Mouse (Mus musculus): ENCODE results near the gene Syce2. TPM values are rescaled to one million over a fixed set of nuclear protein-coding genes. Genes with fewer than 3 reads are reported as not detected.
A peak's percentile ranks its signal among the peaks of the same experiment; 100 is the strongest.

Syce2 gene
- total RNA-seq, 2 experiments from 2014 or later: 126 to 176 TPM

GRCm38 (mm10) chr8:84917781-84918180 is 45.9 kb downstream of the Syce2 start:
- ATAC-seq (replicated peaks; ENCODE audit: poor library complexity, severe bottlenecking): no peak

GRCm38 (mm10) chr8:84918646-84919045 is 46.7 kb downstream of the Syce2 start:
- ATAC-seq (replicated peaks; ENCODE audit: poor library complexity, severe bottlenecking): no peak

- no peak for ATAC-seq (replicated peaks; ENCODE audit: poor library complexity, severe bottlenecking)
These were observed 49.7 kb downstream of the Syce2 start for GRCm38 (mm10) chr8:84921596-84921995.

DNA sequence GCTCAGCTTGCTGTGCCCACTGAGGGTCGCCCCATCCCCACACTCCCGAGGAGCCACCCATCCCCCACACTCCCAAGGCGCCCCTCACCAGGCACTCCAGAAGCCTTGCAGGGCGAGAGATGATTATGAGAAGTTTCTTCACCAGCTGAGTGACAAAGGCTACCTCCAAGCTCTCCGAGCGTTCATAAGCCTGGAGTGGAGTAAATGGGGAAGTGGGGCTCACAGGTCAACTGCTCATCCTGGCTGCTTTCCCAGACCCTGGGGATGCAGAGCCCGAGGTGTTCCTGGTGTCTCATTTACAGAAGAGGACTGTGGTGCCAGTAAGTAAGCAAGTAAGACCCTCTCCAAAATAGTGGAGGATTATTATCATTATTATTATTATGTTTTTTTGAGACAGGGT is 53.6 kb downstream of the Syce2 start:
- peak; percentile 53 for ATAC-seq (replicated peaks; ENCODE audit: poor library complexity, severe bottlenecking)

GRCm38 (mm10) chr8:84927513-84927912 is 55.6 kb downstream of the Syce2 start:
- ATAC-seq (replicated peaks; ENCODE audit: poor library complexity, severe bottlenecking): no peak

- ATAC-seq (replicated peaks; ENCODE audit: poor library complexity, severe bottlenecking): peak; percentile 87
These were observed 56.8 kb downstream of the Syce2 start for GRCm38 (mm10) chr8:84928456-84929306.

DNA sequence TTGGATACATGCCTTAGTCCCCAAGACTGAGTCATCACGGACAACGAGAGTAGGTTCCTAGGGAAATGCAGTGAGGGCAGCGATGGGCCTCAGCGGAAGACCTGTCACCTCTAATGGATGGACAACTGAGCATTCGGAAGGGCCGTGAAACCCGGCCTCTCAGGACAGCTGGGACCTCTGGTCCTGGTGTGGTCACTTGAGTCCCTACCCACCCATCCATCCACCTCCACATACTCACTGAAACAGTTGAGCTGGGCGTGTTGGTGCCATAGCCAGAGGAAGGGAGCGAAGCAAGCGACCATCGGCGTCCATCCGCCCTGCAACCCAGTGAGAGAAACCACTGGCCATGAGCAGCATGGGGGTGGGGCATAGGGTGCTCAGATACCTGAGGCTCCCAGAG is 58.7 kb downstream of the Syce2 start:
- no peak for ATAC-seq (replicated peaks; ENCODE audit: poor library complexity, severe bottlenecking)

- ATAC-seq (replicated peaks; ENCODE audit: poor library complexity, severe bottlenecking): no peak
These were observed 62.1 kb downstream of the Syce2 start for GRCm38 (mm10) chr8:84933767-84934559.

DNA sequence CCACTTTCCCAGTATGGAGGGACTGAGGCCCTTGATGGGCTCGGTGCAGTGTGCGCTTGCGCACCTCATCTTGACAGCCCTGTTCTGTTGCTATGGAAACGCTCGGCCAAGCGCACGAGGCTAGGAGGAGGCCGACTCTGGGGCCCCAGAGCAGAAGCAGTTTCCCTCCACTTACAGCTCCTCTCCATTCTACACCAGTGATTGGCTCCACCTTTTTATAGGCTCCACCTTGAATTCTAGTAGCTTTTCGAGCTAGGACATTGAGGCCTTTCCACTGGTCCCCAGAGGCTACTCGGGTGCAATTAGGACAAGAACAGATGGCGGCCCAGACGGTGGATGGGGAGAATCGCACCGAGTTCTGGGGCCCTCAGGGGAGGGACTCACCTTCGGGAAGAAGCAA is 62.9 kb downstream of the Syce2 start:
- no peak for ATAC-seq (replicated peaks; ENCODE audit: poor library complexity, severe bottlenecking)

- peak; percentile 33 for ATAC-seq (replicated peaks; ENCODE audit: poor library complexity, severe bottlenecking)
These were observed 63.6 kb downstream of the Syce2 start for GRCm38 (mm10) chr8:84935489-84935888.

- no peak for ATAC-seq (replicated peaks; ENCODE audit: poor library complexity, severe bottlenecking)
These were observed 64.4 kb downstream of the Syce2 start for GRCm38 (mm10) chr8:84936041-84936961.

- peak; percentile 89 for ATAC-seq (replicated peaks; ENCODE audit: poor library complexity, severe bottlenecking)
These were observed 65.1 kb downstream of the Syce2 start, which contains the start of gene Mast1 for GRCm38 (mm10) chr8:84936962-84937546. Gene Mast1 (minus strand): TSS chr8:84937359.

Other genes with a start within 250 kb of the Syce2 start
Only the 30 nearest of the 31 such genes appear.
- gene Ier2, start 209.3 kb upstream of the Syce2 start, total RNA-seq (2014; fragmentation: Nextera tagmentation): 33.3 and 44.1 TPM in 2 replicates
- 40.7 and 47.6 TPM in 2 replicates for gene Ier2, start 209.3 kb upstream of the Syce2 start, total RNA-seq (2017)
- 76.9 and 123 TPM in 2 replicates for gene Trmt1, start 185.8 kb upstream of the Syce2 start, total RNA-seq (2014; fragmentation: Nextera tagmentation)
- gene Trmt1, start 185.8 kb upstream of the Syce2 start, total RNA-seq (2017): 73.8 and 95.9 TPM in 2 replicates
- 92.9 and 98.1 TPM in 2 replicates for gene Nacc1, start 184.2 kb upstream of the Syce2 start, total RNA-seq (2014; fragmentation: Nextera tagmentation)
- gene Nacc1, start 184.2 kb upstream of the Syce2 start, total RNA-seq (2017): 46.5 and 59.2 TPM in 2 replicates
- gene Lyl1, start 170.7 kb upstream of the Syce2 start, total RNA-seq (2014; fragmentation: Nextera tagmentation): 82.1 and 133 TPM in 2 replicates
- 65.9 and 73.3 TPM in 2 replicates for gene Lyl1, start 170.7 kb upstream of the Syce2 start, total RNA-seq (2017)
- 11.0 and 17.9 TPM in 2 replicates for gene G430095P16Rik, start 149.1 kb upstream of the Syce2 start, total RNA-seq (2014; fragmentation: Nextera tagmentation)
- 4.4 and 4.8 TPM in 2 replicates for gene G430095P16Rik, start 149.1 kb upstream of the Syce2 start, total RNA-seq (2017)
- 25.7 and 51.2 TPM in 2 replicates for gene Nfix, start 71.8 kb upstream of the Syce2 start, total RNA-seq (2014; fragmentation: Nextera tagmentation)
- gene Nfix, start 71.8 kb upstream of the Syce2 start, total RNA-seq (2017): 9.5 and 12.8 TPM in 2 replicates
- 4.1 and 4.7 TPM in 2 replicates for gene Dand5, start 49.3 kb upstream of the Syce2 start, total RNA-seq (2014; fragmentation: Nextera tagmentation)
- gene Dand5, start 49.3 kb upstream of the Syce2 start, total RNA-seq (2017): 3.6 and 3.7 TPM in 2 replicates
- gene Gadd45gip1, start 40.6 kb upstream of the Syce2 start, total RNA-seq (2014; fragmentation: Nextera tagmentation): 17.0 and 19.2 TPM in 2 replicates
- gene Gadd45gip1, start 40.6 kb upstream of the Syce2 start, total RNA-seq (2017): 46.2 and 52.4 TPM in 2 replicates
- 41.8 TPM in 2 replicates for gene Rad23a, start 31.4 kb upstream of the Syce2 start, total RNA-seq (2014; fragmentation: Nextera tagmentation)
- gene Rad23a, start 31.4 kb upstream of the Syce2 start, total RNA-seq (2017): 20.1 and 21.4 TPM in 2 replicates
- gene Calr, start 25.2 kb upstream of the Syce2 start, total RNA-seq (2014; fragmentation: Nextera tagmentation): 1,333 and 1,645 TPM in 2 replicates
- 4,572 and 4,672 TPM in 2 replicates for gene Calr, start 25.2 kb upstream of the Syce2 start, total RNA-seq (2017)
- 90.9 TPM in 2 replicates for gene Farsa, start 15.1 kb upstream of the Syce2 start, total RNA-seq (2014; fragmentation: Nextera tagmentation)
- gene Farsa, start 15.1 kb upstream of the Syce2 start, total RNA-seq (2017): 187 and 190 TPM in 2 replicates
- 23.2 and 25.8 TPM in 2 replicates for gene Gcdh, start 21.8 kb downstream of the Syce2 start, total RNA-seq (2014; fragmentation: Nextera tagmentation)
- 20.1 and 30.3 TPM in 2 replicates for gene Gcdh, start 21.8 kb downstream of the Syce2 start, total RNA-seq (2017)
- 0.52 and 1.0 TPM in 2 replicates for gene Klf1, start 29.8 kb downstream of the Syce2 start, total RNA-seq (2014; fragmentation: Nextera tagmentation)
- 0.43 and 0.72 TPM in 2 replicates for gene Klf1, start 29.8 kb downstream of the Syce2 start, total RNA-seq (2017)
- gene Dnase2a, start 36.4 kb downstream of the Syce2 start, total RNA-seq (2014; fragmentation: Nextera tagmentation): 35.6 and 55.5 TPM in 2 replicates
- 59.6 and 117 TPM in 2 replicates for gene Dnase2a, start 36.4 kb downstream of the Syce2 start, total RNA-seq (2017)
- gene Mast1, start 65.2 kb downstream of the Syce2 start, total RNA-seq (2014; fragmentation: Nextera tagmentation): not detected in 2 replicates
- not detected in 2 replicates for gene Mast1, start 65.2 kb downstream of the Syce2 start, total RNA-seq (2017)
- not detected in 2 replicates for gene Rtbdn, start 74.9 kb downstream of the Syce2 start, total RNA-seq (2014; fragmentation: Nextera tagmentation)
- gene Rtbdn, start 74.9 kb downstream of the Syce2 start, total RNA-seq (2017): not detected in 2 replicates
- not detected in 2 replicates for gene Gm49661, start 97.3 kb downstream of the Syce2 start, total RNA-seq (2014; fragmentation: Nextera tagmentation)
- not detected in 2 replicates for gene Gm49661, start 97.3 kb downstream of the Syce2 start, total RNA-seq (2017)
- 210 and 303 TPM in 2 replicates for gene Prdx2, start 97.5 kb downstream of the Syce2 start, total RNA-seq (2014; fragmentation: Nextera tagmentation)
- gene Prdx2, start 97.5 kb downstream of the Syce2 start, total RNA-seq (2017): 360 and 421 TPM in 2 replicates
- gene Rnaseh2a, start 97.7 kb downstream of the Syce2 start, total RNA-seq (2014; fragmentation: Nextera tagmentation): 116 and 172 TPM in 2 replicates
- 91.3 and 148 TPM in 2 replicates for gene Rnaseh2a, start 97.7 kb downstream of the Syce2 start, total RNA-seq (2017)
- 3.3 and 14.2 TPM in 2 replicates for gene Junb, start 106.6 kb downstream of the Syce2 start, total RNA-seq (2014; fragmentation: Nextera tagmentation)
- 39.6 and 46.0 TPM in 2 replicates for gene Junb, start 106.6 kb downstream of the Syce2 start, total RNA-seq (2017)
- gene Hook2, start 118.5 kb downstream of the Syce2 start, total RNA-seq (2014; fragmentation: Nextera tagmentation): 5.2 and 6.1 TPM in 2 replicates
- gene Hook2, start 118.5 kb downstream of the Syce2 start, total RNA-seq (2017): 5.7 and 8.2 TPM in 2 replicates
- not detected in 2 replicates for gene Best2, start 142.4 kb downstream of the Syce2 start, total RNA-seq (2014; fragmentation: Nextera tagmentation)
- not detected in 2 replicates for gene Best2, start 142.4 kb downstream of the Syce2 start, total RNA-seq (2017)
- 73.1 and 73.3 TPM in 2 replicates for gene Asna1, start 153.2 kb downstream of the Syce2 start, total RNA-seq (2014; fragmentation: Nextera tagmentation)
- gene Asna1, start 153.2 kb downstream of the Syce2 start, total RNA-seq (2017): 74.5 and 91.2 TPM in 2 replicates
- gene Trir, start 154.7 kb downstream of the Syce2 start, total RNA-seq (2014; fragmentation: Nextera tagmentation): 112 and 128 TPM in 2 replicates
- 245 and 280 TPM in 2 replicates for gene Trir, start 154.7 kb downstream of the Syce2 start, total RNA-seq (2017)
- gene Tnpo2, start 164.8 kb downstream of the Syce2 start, total RNA-seq (2014; fragmentation: Nextera tagmentation): 19.6 and 25.0 TPM in 2 replicates
- 21.5 and 26.8 TPM in 2 replicates for gene Tnpo2, start 164.8 kb downstream of the Syce2 start, total RNA-seq (2017)
- gene Fbxw9, start 187.9 kb downstream of the Syce2 start, total RNA-seq (2014; fragmentation: Nextera tagmentation): 11.6 and 13.5 TPM in 2 replicates
- 4.1 and 5.9 TPM in 2 replicates for gene Fbxw9, start 187.9 kb downstream of the Syce2 start, total RNA-seq (2017)
- not detected in 2 replicates for gene Gm5741, start 195.9 kb downstream of the Syce2 start, total RNA-seq (2014; fragmentation: Nextera tagmentation)
- not detected in 2 replicates for gene Gm5741, start 195.9 kb downstream of the Syce2 start, total RNA-seq (2017)
- 42.0 and 66.5 TPM in 2 replicates for gene Dhps, start 199.6 kb downstream of the Syce2 start, total RNA-seq (2014; fragmentation: Nextera tagmentation)
- gene Dhps, start 199.6 kb downstream of the Syce2 start, total RNA-seq (2017): 19.6 and 30.1 TPM in 2 replicates
- 189 and 191 TPM in 2 replicates for gene Wdr83os, start 208.6 kb downstream of the Syce2 start, total RNA-seq (2014; fragmentation: Nextera tagmentation)
- gene Wdr83os, start 208.6 kb downstream of the Syce2 start, total RNA-seq (2017): 36.6 and 47.4 TPM in 2 replicates
- gene Wdr83, start 209.2 kb downstream of the Syce2 start, total RNA-seq (2014; fragmentation: Nextera tagmentation): 56.2 and 81.8 TPM in 2 replicates
- 23.3 and 32.8 TPM in 2 replicates for gene Wdr83, start 209.2 kb downstream of the Syce2 start, total RNA-seq (2017)